Mouse (Mus musculus) spleen, adult 2 months (tissue): ENCODE measurements at regions not wholly inside any gene's neighbourhood (a gene's known extent, or its start where the extent isn't known, plus 50 kb on each side); places are given as distances from the start of the nearest gene placed in this dataset.

Experiments
- CTCF ChIP-seq: fragments of 200-500 bp; IDR thresholded peaks from 2 replicates; pipeline ENCODE4 v1.5.1; 2011; ENCODE audit warnings: mild to moderate bottlenecking, inconsistent platforms; ENCODE audit not compliant: insufficient read depth, insufficient read length, insufficient replicate concordance; ENCODE audit errors: extremely low read depth
- POLR2A ChIP-seq: fragments of 200-500 bp; IDR thresholded peaks from 2 replicates; pipeline ENCODE4 v1.6.1; 2011; ENCODE audit warnings: low read depth, low read length, inconsistent platforms

- no peak for TF ChIP-seq CTCF
- no peak for TF ChIP-seq POLR2A
Measured at GRCm38 (mm10) chr13:107925470-107925869, 118.8 kb upstream of the Smim15 start.
